Mouse (Mus musculus) embryonic facial prominence, embryonic 15.5 days (tissue): Measurements from ENCODE around the gene Rhbdf2. TPM values are rescaled to one million over a fixed set of nuclear protein-coding genes. Genes with fewer than 3 reads are reported as not detected.

Source experiments
- ATAC-seq: fragments of 200-750 bp; cut with Nextera tagmentation; 2 replicates; pipeline ENCODE4 v1.8.0; 2017; ENCODE audit warnings: low read depth, moderate TSS enrichment; ENCODE audit not compliant: insufficient number of reproducible peaks, low FRiP score, low TSS enrichment
- H3K27ac ChIP-seq: fragments of 300-500 bp; sonication (generic); replicated peaks from 2 replicates; pipeline ENCODE4 v1.5.1; 2015; ENCODE audit warnings: mild to moderate bottlenecking, inconsistent platforms
- H3K27me3 ChIP-seq: fragments of 300-500 bp; sonication (generic); 2 replicates; pipeline ENCODE4 v1.6.1; 2015; ENCODE audit warnings: inconsistent platforms
- H3K36me3 ChIP-seq: fragments of 300-500 bp; sonication (generic); 2 replicates; pipeline ENCODE4 v1.6.1; 2015; ENCODE audit warnings: mild to moderate bottlenecking, inconsistent platforms
- H3K4me1 ChIP-seq: fragments of 300-500 bp; sonication (generic); 2 replicates; pipeline ENCODE4 v1.6.1; 2015; ENCODE audit warnings: inconsistent platforms
- H3K4me2 ChIP-seq: fragments of 300-500 bp; sonication (generic); replicated peaks from 2 replicates; pipeline ENCODE4 v1.6.1; 2015; ENCODE audit warnings: mild to moderate bottlenecking, inconsistent platforms
- H3K4me3 ChIP-seq: fragments of 300-500 bp; sonication (generic); replicated peaks from 2 replicates; pipeline ENCODE4 v1.5.1; 2015; ENCODE audit warnings: mild to moderate bottlenecking, inconsistent platforms
- H3K9ac ChIP-seq: fragments of 300-500 bp; sonication (generic); 2 replicates; pipeline ENCODE4 v1.6.1; 2015; ENCODE audit warnings: inconsistent platforms
- H3K9me3 ChIP-seq: fragments of 300-500 bp; sonication (generic); replicated peaks from 2 replicates; pipeline ENCODE4 v1.6.1; 2016; ENCODE audit warnings: inconsistent platforms
- WGBS: fragments of 180-500 bp; shearing (Covaris S2); methylation state at CpG from one replicate; pipeline ENCODE4 v1.1.7; 2015; 5-methylcytosine and 5-hydroxymethylcytosine counted together
- polyA plus RNA-seq: library from polyadenylated mRNA; unstranded; fragments of >200 nt; fragmentation: Nextera tagmentation; extraction: Ambion mirVana; gene quantifications from 2 replicates; pipeline ENCODE4 v1.2.1, GENCODE M21; 2015

Gene Rhbdf2
- polyA plus RNA-seq, 1 experiment from 2014 or later, result 8.8 TPM

DNA sequence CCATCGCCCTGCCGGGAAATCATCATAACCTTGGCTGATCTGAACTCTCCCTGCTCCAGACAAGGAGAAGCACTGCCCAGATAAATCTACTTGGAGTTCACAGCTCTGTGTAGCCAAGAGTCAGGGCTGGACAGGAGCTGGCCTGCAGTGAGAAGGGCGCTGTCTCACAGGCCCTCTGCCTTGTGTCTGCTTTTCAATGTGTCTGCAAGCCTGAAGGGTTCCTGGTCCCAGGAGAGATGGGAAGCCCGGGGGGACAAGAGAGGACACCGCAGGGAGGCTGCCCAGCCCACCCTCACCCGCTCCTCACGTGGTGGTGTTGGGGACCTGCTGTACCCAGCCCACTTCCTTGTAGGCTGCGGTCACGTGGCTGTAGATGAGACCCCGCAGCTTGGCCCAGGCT, 22.2 kb upstream of the Rhbdf2 start:
- no peak for ATAC-seq
- Histone ChIP-seq H3K4me2 (no peak overlapping the region), H3K27me3 (peaks cover 9% of the 10 kb centered on the region; the same call in 1 of the 2 replicates), H3K9me3 (no peaks in the 10 kb centered on the region), H3K36me3 (no peaks in the 10 kb centered on the region), H3K27ac (no peak overlapping the region; the same call in 1 of the 2 replicates), H3K4me1 (peaks cover 81% of the 10 kb centered on the region), H3K9ac (0 out of 2 replicates have a peak overlapping the region, but pooled peaks have one; percentile 18), H3K4me3 (no peak overlapping the region)
- WGBS, result 75% methylated on average over 10 of the region's 10 CpGs

DNA sequence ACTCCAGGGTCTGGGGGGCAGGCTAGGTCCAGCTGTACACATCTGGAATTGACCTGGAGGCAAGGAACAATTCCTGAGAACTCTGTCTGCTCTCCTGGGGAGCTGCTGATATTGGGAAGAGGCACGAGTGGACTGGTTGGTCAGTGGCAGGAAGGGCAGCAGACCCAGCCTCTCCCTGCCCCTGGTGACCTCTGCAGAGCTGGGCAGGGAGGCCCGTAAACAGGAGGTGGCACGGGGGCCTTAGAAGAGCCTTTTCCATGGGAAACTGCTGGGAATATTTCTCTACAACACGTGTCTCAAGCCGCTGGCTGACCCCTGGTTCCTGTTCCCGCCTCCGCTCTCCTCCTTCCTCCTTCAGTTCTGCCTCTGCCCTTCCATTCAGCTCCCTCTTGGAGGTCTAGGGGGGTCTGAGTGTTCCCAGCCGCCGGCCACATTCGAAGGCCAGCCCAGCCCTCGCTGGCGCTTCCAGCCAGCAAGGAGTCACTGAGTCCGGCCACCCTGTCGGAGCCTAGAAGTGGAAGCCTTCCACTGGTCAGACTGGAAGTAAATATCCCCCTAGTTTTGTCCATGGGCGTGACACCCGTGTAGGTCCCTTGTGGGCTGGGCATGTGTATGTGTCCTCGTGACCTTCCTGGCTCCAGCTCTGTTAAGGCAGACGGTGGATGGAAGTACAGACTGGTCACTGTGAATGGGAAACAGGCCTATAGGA, 21.5 kb upstream of the Rhbdf2 start:
- H3K27me3 ChIP-seq, result peaks cover 9% of the 10 kb centered on the region; the same call in 1 of the 2 replicates
- peaks cover 81% of the 10 kb centered on the region for H3K4me1 ChIP-seq
- H3K4me3 ChIP-seq, result no peak overlapping the region
- H3K9ac ChIP-seq, result 0 out of 2 replicates have a peak overlapping the region, but pooled peaks have one; percentile 18
- H3K27ac ChIP-seq, result peak overlapping the region; percentile 82
- 45% methylated on average over 18 of the region's 18 CpGs for WGBS
- H3K9me3 ChIP-seq, result no peaks in the 10 kb centered on the region
- no peak overlapping the region for H3K4me2 ChIP-seq
- no peaks in the 10 kb centered on the region for H3K36me3 ChIP-seq
- ATAC-seq, result no peak

DNA sequence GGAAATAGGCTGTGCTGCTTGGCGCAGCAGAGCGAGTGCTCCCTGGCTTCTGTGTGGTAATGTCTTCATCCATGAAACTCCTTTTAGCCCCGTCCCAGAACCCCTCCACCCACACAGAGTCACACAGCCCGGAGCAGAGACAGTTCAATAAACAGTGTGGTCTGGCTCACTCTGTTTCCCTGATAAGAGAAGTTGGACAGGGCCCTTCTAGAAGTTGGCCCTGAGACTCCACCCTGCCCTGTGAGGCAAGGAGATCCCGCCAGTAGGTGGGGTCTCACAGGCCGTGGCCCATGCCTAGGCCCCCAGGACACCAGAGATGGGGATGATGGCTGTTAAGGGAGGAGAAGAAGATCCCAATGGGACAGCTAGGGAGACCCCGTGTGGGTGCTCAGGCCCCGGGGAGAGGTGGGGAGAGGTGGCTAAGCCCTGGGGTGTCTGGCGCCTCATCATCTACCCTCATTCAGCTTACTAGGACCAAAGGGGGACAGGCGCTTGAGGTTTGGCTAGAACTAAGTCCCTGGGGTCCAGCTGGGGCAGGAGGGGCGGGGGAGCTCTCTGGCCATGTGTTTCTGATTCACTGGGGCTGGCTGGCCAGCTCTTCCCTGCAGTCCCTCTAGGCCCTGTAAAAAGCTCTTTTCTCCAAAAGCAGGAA, 20.6 kb upstream of the Rhbdf2 start:
- Histone ChIP-seq H3K4me3 (no peak overlapping the region), H3K9me3 (no peaks in the 10 kb centered on the region), H3K36me3 (no peaks in the 10 kb centered on the region), H3K9ac (no peak overlapping the region), H3K27ac (peak overlapping the region; percentile 83), H3K27me3 (peaks cover 6% of the 10 kb centered on the region; the same call in 1 of the 2 replicates), H3K4me1 (peaks cover 73% of the 10 kb centered on the region), H3K4me2 (no peak overlapping the region)
- ATAC-seq, result peak; percentile 12; the same call in 1 of the 2 replicates
- WGBS, result 31% methylated on average over 11 of the region's 11 CpGs

DNA sequence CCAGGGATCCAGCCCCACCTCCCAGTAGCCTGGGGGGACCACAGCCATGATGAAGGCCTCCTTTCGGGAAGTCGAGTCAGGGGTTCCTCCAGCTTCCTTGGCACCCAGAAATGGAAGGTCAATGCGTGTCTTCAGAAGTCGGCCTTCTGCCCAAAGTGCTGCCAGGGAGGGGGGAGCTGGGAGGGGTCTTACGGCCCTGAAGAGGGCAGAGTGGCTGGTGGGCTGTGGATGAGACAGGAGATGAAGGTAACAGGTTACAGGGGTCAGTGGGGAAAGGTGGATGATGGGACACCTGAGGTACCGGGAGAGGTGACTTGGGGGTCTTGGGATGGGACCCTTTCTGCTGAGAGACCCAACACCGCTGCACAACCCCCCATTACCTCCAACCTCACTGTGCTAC, 20.0 kb upstream of the Rhbdf2 start:
- H3K4me3 ChIP-seq, result no peak overlapping the region
- no peak overlapping the region for H3K9ac ChIP-seq
- H3K36me3 ChIP-seq, result no peaks in the 10 kb centered on the region
- 73% methylated on average over 7 of the region's 7 CpGs for WGBS
- H3K4me1 ChIP-seq, result peaks cover 68% of the 10 kb centered on the region
- H3K27ac ChIP-seq, result peak overlapping the region; percentile 83
- no peaks in the 10 kb centered on the region for H3K9me3 ChIP-seq
- ATAC-seq, result no peak
- H3K27me3 ChIP-seq, result peaks cover under 1% of the 10 kb centered on the region; the same call in 1 of the 2 replicates
- H3K4me2 ChIP-seq, result no peak overlapping the region

DNA sequence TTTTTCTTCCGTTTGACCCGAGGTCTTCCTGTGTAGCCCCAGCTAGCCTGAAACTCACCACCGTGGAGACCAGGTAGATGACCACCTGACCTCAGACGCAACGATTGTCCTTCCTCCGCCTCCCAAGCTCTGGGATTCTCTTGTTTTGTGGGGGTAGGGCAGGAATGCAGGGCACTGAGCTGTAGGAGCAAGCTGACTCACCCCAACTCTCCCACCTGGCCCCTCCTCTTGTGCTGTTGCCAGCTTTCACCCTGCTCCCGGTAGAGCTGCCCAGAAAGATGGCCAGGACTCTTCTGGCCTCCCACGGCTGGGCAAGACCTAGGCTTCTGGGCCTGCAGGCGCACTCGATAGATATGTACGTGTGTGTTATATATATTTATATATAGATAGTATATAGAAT, 19.3 kb upstream of the Rhbdf2 start:
- no peak overlapping the region for H3K4me3 ChIP-seq
- WGBS, result 62% methylated on average over 11 of the region's 11 CpGs
- ATAC-seq, result no peak
- no peak overlapping the region for H3K4me2 ChIP-seq
- no peaks in the 10 kb centered on the region for H3K9me3 ChIP-seq
- H3K36me3 ChIP-seq, result no peaks in the 10 kb centered on the region
- no peak overlapping the region for H3K27ac ChIP-seq
- H3K4me1 ChIP-seq, result peaks cover 61% of the 10 kb centered on the region
- no peaks in the 10 kb centered on the region; the same call in 1 of the 2 replicates for H3K27me3 ChIP-seq
- no peak overlapping the region for H3K9ac ChIP-seq

DNA sequence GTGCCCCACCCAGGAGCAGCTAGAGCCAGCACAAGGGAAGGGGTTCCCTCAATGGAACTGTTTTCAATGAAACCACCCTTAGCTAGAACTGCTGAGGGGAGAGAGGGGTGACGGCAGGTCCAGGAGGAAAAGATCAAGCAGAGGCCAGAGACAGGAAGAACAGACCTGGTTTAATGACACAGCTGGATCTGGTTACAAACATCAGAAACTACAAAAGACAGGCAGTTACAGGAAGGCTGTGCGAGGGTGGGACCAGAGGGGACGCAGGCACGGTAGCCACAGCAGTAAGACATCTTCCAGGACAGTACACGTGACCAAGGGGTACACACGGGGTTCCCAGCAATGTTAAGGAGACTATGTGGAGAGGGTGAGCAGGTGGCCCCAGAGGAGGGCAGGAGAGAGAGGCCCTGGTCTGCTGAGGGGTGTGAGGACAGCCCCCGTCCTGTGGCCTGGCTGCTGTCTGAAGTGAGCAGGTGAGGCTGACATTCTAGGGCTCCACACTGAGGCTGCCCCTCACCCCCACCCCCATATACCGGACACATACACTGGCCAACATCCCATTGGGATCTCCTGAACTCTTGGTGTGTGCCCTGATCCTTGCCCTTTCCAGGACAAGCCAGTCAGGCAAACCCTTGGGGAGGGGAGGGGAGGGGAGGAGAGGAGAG, 18.8 kb upstream of the Rhbdf2 start:
- ATAC-seq, result no peak

DNA sequence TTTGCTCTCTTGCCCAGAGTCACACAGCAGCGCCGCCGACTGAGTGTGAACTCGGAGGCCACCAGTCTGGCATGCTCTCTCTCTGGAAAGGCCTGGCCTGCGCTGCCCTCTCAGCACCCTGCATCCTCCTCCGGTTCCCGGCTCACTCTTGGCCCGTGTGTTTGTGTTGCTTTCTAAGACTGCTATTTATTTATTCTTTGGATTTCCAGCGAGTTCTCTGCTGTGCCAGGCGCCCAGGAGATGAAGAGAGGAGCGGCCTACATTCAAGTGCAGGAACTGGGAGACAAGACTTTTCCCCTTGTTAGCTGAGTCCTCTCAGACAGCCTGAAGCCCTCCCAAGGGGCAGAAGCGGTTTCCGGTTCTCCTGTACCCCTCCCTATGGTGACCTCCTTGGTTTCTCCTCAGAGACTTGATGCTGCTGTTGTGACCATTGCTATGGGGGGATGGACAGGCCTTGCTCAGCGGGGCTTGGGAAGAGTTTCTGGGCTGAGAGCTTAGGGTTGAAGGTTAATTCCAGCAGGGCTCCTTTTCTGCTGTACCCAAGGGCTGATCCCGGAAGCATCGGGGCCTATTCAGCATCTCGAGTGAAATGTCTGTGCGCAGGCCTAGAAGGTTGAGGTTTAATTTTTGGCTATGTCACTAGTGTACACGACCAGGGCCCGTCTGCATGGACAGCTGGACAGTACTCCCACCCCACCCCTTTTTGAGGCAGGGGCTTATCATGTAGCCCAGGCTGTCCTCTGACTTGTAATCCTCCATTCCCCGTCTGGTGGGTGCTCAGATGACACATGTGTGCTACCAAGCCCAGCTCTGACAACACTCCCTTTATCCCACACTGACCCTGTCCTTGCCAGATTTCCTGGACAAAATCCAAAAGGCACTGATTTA, 17.6 kb upstream of the Rhbdf2 start:
- no peaks in the 10 kb centered on the region; the same call in 1 of the 2 replicates for H3K27me3 ChIP-seq
- ATAC-seq, result no peak
- no peak overlapping the region for H3K9ac ChIP-seq
- H3K9me3 ChIP-seq, result no peaks in the 10 kb centered on the region
- peaks cover 54% of the 10 kb centered on the region for H3K4me1 ChIP-seq
- peak overlapping the region; percentile 24; the same call in 1 of the 2 replicates for H3K27ac ChIP-seq
- no peak overlapping the region for H3K4me3 ChIP-seq
- peak overlapping the region; percentile 46; the same call in 1 of the 2 replicates for H3K4me2 ChIP-seq
- WGBS, result 46% methylated on average over 21 of the region's 21 CpGs
- H3K36me3 ChIP-seq, result no peaks in the 10 kb centered on the region

More for the DNA sequence above, 18.8 kb upstream of the Rhbdf2 start:
- Histone ChIP-seq H3K27me3 (no peaks in the 10 kb centered on the region; the same call in 1 of the 2 replicates), H3K4me3 (no peak overlapping the region), H3K4me2 (no peak overlapping the region), H3K9me3 (no peaks in the 10 kb centered on the region), H3K9ac (no peak overlapping the region), H3K27ac (no peak overlapping the region), H3K36me3 (no peaks in the 10 kb centered on the region), H3K4me1 (peaks cover 57% of the 10 kb centered on the region)
- WGBS, result 47% methylated on average over 8 of the region's 8 CpGs

DNA sequence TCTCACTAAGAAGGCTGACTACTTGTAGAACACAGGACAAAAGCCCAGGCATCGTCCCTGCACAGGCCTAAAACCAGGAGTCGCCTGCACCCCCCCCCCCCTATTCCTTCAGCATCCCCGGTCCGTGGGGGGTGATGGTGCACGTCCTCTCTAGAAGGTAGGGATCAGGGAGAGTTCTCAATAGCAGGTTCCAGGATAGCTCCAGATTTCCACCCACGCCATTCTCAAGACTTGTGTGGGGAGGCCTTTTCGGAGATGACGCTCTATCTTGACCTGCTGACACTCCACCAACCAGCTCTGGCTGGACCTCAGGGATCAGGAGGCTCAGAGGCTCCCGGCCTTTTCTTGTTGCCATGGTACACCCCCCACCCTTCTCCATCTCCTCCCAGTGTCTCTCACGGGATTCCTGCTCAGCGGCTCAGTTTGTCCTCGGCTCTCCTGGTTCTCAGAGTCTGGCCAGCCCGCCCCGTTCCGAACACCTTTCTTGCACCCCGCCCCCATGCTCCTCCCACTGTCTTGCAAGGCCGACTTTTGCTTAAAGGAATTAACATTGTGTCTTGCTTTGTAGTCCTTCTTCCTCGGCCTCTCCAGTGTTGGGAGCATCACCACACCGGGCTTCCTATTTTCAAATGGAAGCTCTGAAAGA, 16.9 kb upstream of the Rhbdf2 start:
- peak overlapping the region; percentile 46 for H3K4me2 ChIP-seq
- peaks cover 48% of the 10 kb centered on the region for H3K4me1 ChIP-seq
- ATAC-seq, result no peak; the same call in 1 of the 2 replicates
- H3K27me3 ChIP-seq, result no peaks in the 10 kb centered on the region; the same call in 1 of the 2 replicates
- 9% methylated on average over 19 of the region's 19 CpGs for WGBS
- no peak overlapping the region for H3K9ac ChIP-seq
- H3K4me3 ChIP-seq, result peak overlapping the region; percentile 26
- H3K36me3 ChIP-seq, result no peaks in the 10 kb centered on the region
- 0 out of 2 replicates have a peak overlapping the region, but pooled peaks have one; percentile 24 for H3K27ac ChIP-seq
- no peaks in the 10 kb centered on the region for H3K9me3 ChIP-seq

DNA sequence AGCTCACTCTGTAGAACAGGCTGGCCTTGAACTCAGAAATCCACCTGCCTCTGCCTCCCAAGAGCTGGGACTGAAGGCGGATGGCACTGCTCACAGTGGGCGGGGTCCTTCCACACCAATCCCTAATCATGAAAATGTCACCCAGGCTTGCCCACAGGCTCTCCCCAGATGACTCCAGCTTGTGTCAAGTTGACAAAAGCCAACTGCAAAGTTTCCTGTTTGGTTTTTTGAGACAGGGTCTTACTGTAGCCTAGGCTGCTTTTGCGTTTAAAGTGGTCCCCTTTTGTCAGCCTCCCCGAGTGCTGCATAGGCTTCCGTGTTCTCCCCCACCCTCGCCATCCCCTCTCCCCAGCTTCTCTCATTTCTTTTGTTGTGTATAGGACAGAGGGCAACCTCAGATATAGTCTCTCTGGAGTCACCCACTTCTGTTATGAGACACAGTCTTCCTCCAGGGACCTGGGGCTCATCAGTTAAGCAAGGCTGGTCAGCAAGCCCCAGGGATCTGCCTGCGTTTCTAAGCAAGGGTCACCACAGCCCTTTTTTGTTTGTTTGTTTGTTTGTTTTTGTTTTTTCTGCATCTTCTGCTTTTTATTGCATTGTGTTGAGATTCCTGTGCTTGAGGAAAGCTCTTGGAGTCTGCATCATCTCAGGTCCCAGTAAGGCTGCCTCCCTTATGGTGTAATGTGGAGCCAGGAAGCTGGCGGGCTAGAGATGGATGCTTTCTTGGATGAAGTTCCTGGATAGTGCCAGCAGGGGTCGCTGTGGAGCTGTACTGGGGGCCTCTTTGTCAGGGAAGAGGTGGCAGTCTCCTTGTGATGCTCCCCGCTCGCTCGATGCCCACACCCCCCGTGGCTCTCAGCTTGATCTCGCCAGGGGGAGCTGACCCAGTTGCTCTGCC, 16.1 kb upstream of the Rhbdf2 start:
- Histone ChIP-seq H3K9ac (no peak overlapping the region), H3K36me3 (no peaks in the 10 kb centered on the region), H3K4me2 (peak overlapping the region; percentile 46), H3K27ac (no peak overlapping the region), H3K27me3 (no peaks in the 10 kb centered on the region; the same call in 1 of the 2 replicates), H3K4me3 (peak overlapping the region; percentile 26), H3K4me1 (peaks cover 41% of the 10 kb centered on the region), H3K9me3 (no peaks in the 10 kb centered on the region)
- 33% methylated on average over 14 of the region's 14 CpGs for WGBS
- ATAC-seq, result peak; percentile 30; the same call in 1 of the 2 replicates
